Mouse (Mus musculus) left cerebral cortex, adult 9 months (tissue): Measurements from ENCODE around the gene Themis2.
"Not testable (repeated sequence)": the region's sequence is repeated elsewhere in the genome, so short reads cannot be mapped to it uniquely, and the experiment has no call there.

Experiments used
- DNase-seq, 2 experiments: peaks; one replicate each; pipeline ENCODE4 v3.0.0; 2022; ENCODE audit warnings: low spot score in 2 of 2

The Themis2 gene

DNA sequence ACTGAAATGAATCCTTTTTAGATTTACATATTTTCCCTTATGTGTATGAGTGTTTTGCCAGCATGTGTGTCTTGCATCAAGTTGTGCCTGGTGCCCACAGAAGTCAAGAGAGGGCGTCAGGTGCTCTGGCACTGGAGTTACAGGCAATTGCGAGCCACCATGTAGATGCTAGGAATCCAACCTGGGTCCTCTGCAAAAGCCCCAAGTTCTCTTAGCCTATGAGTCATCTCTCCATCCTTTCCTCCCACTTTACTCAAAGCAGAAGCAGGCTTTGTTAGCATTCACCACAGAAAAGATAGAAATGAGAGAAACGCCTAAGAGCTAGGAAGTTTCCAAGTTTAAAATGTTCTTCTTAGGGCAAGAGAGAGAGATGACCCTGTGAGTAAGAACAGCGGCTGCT, 3.7 kb upstream of the Themis2 start:
- DNase-seq, result no peak

GRCm38 (mm10) chr4:132798666-132799065, 2.5 kb upstream of the Themis2 start:
- DNase-seq, result not testable (repeated sequence)

DNA sequence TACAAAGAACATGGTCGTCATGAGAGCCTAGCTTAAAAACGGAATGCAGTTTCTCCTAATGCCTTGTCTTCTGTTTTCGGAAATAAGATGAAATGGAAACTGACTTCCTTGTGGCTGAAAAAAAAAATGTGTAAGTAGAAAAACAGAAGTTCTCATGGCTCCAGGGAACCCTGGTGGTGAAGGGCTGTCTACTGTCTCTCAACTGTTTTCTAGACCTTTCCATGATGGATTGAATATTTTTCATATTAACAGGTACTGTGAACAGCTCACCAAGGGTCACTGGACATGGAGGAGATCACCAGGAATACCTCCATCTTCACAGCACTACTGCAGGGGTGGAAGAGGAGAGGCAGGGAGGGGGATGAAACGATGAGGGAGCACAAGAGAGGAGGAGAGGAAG, 1.8 kb upstream of the Themis2 start:
- DNase-seq, result no peak

GRCm38 (mm10) chr4:132797461-132797860, 1.3 kb upstream of the Themis2 start:
- no peak for DNase-seq

DNA sequence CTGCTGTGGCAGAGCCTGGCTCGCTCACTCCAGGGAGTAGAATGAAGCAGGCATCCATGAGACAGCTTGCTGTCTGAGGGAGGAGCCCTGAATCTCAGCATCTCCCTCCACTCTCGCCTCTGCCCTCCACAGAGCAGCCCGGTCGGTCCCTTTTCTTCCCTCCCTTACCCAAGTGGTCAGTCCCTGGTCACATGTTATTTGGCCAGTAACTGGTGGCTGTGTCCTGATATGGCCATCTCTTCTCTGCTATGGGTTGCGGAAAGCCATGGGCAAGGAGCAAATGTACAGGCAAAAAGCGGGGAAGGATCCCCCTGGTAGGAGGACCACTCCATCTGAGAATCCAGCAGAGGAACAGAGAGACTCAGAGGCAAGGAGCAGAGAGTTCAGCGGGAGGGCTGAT, 1.0 kb downstream of the Themis2 start:
- no peak for DNase-seq

DNA sequence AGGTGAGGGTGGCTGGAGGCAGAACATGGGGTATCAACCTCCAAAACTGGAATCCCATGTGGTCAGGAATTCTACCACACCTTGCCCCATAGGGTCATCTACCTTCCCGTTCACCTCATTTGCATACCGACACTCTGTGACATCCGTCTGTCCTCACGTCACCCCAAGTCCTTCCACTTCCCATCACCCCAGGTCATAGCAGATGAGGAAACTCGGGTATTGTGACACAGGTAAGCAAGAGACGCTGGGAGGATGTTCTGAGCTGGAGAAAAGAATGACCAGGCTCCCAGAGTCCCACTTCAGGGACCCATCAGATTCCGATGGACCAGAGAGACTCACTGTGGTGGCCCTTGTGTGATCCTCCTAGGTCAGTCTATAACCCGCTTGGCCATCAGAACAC, 1.4 kb downstream of the Themis2 start:
- DNase-seq, result no peak

- DNase-seq, result no peak
Measured at GRCm38 (mm10) chr4:132794028-132794427, 2.2 kb downstream of the Themis2 start.

GRCm38 (mm10) chr4:132793322-132794004, 2.7 kb downstream of the Themis2 start:
- DNase-seq, result not testable (repeated sequence)

DNA sequence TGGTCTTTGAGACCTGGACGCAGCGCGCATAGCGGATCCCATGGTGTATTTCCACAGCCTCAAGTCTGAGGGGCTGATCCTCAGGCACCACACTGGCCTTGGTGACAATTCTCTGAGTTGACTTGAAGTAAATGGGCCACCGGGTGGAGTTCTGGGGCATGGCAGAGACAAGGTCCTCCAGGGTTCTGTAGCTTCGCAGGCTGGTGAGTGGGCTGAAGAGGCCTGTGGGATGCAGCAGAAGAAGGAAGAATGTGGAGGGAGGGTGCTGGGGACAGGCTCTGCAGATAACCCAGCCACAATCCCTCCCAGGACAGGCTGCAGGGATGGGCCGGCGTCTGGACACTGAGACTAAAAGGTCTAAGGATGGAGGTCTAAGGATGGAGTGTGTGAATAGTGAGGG, 6.5 kb downstream of the Themis2 start:
- no peak for DNase-seq

DNA sequence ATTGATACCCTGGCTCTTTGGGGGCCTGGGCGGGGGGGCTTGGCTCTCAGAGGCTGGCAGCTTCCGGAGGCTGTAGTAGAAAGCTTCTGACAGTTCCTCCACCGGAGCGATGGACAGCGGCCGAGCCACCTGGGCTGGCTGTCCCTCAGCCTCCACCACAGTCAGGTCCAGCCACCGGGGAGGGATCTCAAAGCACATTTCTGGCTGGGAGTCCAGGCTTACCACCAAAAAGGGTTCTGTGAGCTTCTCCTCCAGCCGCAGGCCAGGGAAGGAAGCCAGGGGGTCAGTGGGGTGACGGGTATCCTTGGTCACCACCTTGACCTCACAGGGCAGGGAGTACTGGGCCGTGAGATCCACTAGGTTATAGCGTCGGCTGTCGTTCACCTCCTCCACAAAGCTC, 11.0 kb downstream of the Themis2 start:
- no peak for DNase-seq

- DNase-seq, result no peak
Measured at GRCm38 (mm10) chr4:132783732-132784131, 12.5 kb downstream of the Themis2 start.

- no peak for DNase-seq
Measured at GRCm38 (mm10) chr4:132780288-132780687, 15.9 kb downstream of the Themis2 start.

DNA sequence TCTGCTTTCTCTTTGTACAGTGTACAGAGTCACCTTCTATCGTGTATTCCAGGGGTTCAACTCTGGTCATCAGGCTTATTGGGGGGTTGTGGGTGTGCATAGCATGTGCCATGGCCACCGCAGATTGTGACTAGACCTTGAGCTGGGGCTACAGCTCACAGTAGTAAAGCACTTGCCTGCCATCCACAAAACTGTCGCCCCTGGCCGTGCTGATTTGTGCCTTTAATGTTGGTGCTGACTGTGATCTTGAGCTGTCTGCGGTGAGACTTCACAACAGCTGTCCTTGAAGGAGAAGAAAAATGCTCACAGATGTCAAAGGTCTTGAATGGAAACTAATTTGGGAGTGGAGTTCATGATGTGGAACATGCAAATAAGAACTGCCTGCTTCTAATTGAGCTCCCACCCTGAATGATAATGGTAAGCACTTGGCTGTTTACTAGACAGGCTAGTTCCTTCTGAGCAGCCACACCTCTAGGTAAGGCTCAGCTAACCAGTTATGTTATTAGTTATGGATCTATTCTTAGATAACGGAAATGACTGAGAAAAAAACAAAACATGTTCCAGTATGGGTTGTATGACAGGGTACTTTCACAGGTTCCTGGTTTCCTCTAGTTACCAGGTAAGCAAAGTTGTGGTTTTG, 17.5 kb downstream of the Themis2 start:
- no peak for DNase-seq

DNA sequence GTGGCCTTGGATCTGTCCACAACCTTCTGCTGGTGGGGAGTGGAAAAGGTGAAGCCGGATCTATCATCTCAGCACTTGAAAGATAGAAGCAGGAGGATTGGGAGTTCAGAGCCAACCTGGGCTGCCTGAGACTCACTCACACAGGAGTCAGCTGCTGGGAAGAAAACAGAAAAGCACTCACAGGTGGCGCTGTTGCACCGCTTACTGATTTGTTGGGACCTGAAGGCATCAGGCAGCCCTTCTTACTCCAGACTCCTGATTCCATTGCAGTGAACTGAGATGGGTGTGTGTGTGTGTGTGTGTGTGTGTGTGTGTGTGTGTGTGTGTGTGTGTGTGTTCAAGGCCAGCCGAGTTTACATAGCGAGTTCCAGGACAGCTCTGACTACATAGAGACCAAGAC, 19.4 kb downstream of the Themis2 start:
- peak in 1 of 2 experiments; percentile 86 for DNase-seq

- no peak for DNase-seq
Measured at GRCm38 (mm10) chr4:132774905-132775304, 21.3 kb downstream of the Themis2 start.

GRCm38 (mm10) chr4:132771776-132772175, 24.4 kb downstream of the Themis2 start:
- DNase-seq, result no peak

- DNase-seq, result peak; percentile 99 to 100
Measured at GRCm38 (mm10) chr4:132767914-132768876, 28.0 kb downstream of the Themis2 start, which contains the start of gene Rpa2. Gene Rpa2 (plus strand): TSS chr4:132768332.

- not testable (repeated sequence) for DNase-seq
Measured at GRCm38 (mm10) chr4:132763125-132763524, 33.1 kb downstream of the Themis2 start.

GRCm38 (mm10) chr4:132762602-132763001, 33.6 kb downstream of the Themis2 start:
- no peak for DNase-seq

DNA sequence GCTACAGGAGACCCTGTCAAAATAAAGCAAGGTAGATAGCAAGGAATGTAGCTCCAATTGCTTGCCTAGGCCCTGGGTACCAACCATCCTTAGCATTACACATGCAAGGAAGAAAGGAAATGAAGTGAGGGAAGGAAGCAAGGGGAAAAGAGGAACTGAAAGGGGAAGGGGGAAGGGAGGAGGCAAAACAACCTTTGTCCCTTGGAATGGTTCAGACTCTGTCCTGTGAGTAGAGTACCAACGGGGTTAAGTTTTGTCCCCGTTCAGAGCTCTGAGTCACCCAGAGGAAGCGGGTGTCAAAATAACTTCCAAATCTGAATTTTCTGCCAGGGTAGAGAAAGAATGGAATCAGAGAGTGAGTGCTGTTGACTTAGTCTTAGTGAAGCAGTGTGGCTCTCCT, 35.9 kb downstream of the Themis2 start:
- DNase-seq, result no peak

DNA sequence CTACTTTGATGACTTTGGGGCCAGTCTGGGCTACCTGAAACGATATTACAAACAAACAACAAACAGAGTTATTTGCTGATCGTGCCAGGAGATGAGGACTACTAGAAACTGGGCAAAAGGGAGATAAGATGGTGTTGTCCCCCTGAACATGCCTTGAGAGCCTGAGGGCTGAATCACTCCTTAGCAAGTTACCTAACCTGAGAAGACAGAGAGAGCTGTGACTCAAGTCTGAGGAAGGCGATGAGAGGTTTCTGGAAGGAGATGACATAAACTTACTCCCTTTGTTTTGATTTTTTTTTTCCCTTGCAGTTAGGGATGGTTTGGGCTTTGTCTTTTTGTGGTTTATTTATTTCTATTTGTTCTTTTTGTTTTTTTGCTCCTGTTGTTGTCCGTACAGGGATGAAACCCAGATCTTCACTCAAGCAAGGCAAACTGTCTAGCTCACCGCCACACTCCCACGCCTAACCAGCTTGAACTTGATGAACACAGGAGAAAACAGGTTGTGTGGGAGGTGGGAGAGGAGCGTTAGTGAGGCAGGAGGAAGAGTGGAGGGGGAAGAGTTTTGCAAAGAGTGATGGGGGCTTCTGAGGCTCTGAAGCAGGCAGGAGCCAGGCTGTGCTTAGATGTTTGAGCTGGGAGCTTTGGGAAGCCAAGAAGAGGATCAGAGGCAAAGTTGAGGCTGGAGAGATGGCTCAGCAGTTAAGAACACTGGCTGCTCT, 38.4 kb downstream of the Themis2 start:
- peak; percentile 32 to 50 for DNase-seq

DNA sequence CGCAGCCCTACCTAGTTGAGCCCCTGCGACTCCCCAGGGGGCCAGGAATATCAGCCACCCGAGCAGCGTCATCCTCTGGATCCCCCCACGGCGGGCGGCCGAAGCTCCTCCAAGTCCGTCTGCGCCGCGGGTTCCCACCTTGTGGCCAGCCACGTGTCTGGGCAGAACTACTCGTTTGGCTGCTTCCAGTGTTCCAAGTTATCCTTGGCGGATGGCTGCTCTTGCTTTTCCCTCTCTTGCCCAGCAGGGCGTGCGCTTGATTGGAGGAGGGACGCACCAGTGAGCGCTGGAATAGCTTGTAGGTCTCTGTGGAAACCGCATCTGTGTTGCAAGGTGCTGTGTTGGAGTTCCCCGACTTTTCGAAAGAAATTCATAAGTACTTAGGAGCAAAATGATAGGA, 39.2 kb downstream of the Themis2 start, which contains the start of gene Smpdl3b:
Gene Smpdl3b (minus strand): TSS at position 279 of the 400 bp plus-strand sequence.
- peak in 1 of 2 experiments; percentile 81 for DNase-seq
